Mouse (Mus musculus) G1E-ER4 (cell line): Measurements from ENCODE around the gene Pitx3. TPM values are rescaled to one million over a fixed set of nuclear protein-coding genes. Genes with fewer than 3 reads are reported as not detected.

Experiments
- GATA1 ChIP-seq: IDR thresholded peaks from one replicate; pipeline ENCODE4 v1.8.0; 2012; ENCODE audit warnings: low read length, inconsistent platforms
- polyA plus RNA-seq: library from polyadenylated mRNA; stranded (reverse); fragments of >175 nt; gene quantifications from 2 replicates; pipeline ENCODE4 v1.2.3, GENCODE M21; 2012

Pitx3 gene
- polyA plus RNA-seq, result not detected in 2 replicates

- TF ChIP-seq GATA1, result no peak
These were observed at the start of gene Pitx3 for GRCm38 (mm10) chr19:46147511-46148371. Gene Pitx3, minus strand, starts transcription at chr19:46148326.

GRCm38 (mm10) chr19:46187203-46187602 is 39.1 kb upstream of the Pitx3 start:
- TF ChIP-seq GATA1, result no peak

DNA sequence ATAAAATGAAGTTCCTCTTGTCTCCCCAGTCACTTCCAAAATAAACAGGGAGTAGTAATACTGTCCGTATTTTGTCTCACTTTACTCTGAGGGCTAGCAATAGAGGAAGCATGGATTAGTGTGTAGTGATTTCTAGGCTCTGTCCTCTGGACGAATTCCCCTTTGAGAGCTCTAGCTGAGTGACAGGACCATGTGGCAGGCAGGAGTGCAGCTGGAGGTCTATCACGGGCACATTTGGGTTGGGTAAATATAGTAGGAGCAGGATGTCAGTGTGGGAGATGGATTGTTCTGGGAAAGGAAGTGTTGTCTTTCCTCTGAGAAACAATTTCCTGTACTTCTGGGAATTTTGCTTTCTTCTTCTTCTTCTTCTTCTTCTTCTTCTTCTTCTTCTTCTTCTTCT is 38.5 kb upstream of the Pitx3 start:
- no peak for TF ChIP-seq GATA1

- no peak for TF ChIP-seq GATA1
These were observed 34.1 kb upstream of the Pitx3 start for GRCm38 (mm10) chr19:46182241-46182640.

GRCm38 (mm10) chr19:46180274-46180673 is 32.1 kb upstream of the Pitx3 start:
- no peak for TF ChIP-seq GATA1

GRCm38 (mm10) chr19:46177046-46177445 is 28.9 kb upstream of the Pitx3 start:
- TF ChIP-seq GATA1, result no peak

GRCm38 (mm10) chr19:46175173-46175572 is 27.0 kb upstream of the Pitx3 start:
- TF ChIP-seq GATA1, result no peak

DNA sequence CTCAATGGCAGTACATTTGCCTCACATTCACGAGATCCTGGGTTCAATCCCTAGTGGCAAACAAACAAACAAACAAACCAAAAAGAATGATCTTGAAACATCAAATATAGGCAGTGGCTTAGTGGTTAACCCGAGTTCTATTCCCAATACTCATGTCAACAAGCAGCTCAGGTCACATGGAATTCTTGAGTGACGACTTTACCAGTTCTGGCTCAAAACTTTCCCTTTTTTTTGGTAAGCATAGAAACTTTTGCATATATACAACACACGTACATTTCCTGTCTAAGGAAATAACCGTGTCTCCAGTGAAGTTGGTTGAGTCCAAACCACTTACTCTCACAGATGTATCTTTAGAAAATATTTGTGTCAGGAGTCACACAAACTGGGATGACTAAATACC is 24.4 kb upstream of the Pitx3 start:
- no peak for TF ChIP-seq GATA1

GRCm38 (mm10) chr19:46169913-46170312 is 21.8 kb upstream of the Pitx3 start:
- TF ChIP-seq GATA1, result no peak

DNA sequence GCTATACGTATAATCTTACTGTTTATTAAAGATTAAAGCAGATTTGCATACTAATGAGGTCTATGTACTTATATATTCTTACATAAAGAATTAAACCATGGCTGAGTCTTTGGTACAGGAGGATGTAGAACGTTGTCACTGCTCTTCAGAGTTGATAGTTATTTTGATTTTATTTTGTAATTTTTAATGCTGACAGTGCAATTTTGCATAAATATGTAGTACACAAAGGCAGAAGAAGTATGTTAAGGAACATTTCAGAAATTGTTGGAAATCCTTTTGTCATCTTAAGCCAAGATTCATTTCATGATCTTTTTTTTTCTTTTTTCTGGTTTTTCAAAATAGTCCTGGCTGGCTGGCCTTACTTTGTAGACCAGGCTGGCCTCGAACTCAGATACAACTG is 21.3 kb upstream of the Pitx3 start:
- no peak for TF ChIP-seq GATA1

- TF ChIP-seq GATA1, result no peak
These were observed 17.8 kb upstream of the Pitx3 start for GRCm38 (mm10) chr19:46165950-46166349.

DNA sequence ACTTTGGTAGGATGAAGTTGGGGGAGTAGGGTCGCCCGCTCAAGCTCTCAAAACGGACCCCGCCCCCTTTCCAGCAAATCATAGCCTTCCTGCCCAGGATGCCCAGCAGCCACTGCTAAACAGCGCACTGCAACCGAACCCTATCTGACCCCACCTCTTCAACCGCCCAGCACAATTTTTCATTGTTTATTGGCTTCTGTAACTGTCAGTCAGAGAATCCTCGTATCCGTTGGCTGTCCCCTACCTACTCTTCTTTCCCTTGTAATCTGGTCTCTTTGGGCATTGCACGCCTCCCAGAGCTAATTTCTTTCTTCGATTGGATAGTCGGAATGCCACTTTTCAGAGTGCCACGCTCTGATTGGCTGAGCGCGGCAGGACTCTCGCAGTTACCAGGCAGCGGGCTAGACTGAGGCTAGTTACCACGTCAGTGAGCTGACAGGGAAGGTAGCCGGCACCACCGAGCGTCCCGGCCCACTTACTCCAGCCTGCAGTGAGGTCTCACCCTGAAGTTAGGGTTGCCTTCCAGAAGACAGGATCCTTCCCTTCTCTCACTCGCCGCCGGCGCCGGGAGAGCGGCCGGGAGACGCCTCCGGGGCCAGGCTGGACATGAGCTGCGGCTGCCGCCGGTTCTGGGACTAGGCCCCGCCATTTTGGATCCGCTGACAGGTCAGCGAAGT is 4.1 kb upstream of the Pitx3 start, which contains the start of gene Gbf1:
Gene Gbf1 (plus strand): TSS at position 383 of the 677 bp plus-strand sequence.
- no peak for TF ChIP-seq GATA1

- TF ChIP-seq GATA1, result no peak
These were observed 965 bp upstream of the Pitx3 start for GRCm38 (mm10) chr19:46149091-46149490.

- no peak for TF ChIP-seq GATA1
These were observed 240 bp upstream of the Pitx3 start for GRCm38 (mm10) chr19:46148372-46148760.

DNA sequence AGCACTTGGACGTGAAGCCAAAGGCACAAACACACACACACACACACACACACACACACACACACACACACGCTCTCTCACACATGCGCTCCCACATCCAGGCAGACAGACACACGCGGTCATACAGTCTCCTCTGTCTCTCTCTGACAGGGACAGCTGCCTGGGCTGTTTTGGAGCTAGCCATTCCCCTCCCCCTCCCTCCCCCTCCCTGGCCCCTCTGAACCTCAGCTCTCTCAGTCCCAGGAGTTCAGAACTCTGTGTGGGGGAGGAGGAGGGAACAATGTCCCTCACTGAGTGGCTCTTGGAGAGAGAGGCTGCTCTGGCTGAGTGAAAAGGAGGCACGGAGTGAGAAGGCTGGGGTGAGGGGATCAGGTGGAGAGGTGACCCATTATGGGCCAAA is 7.0 kb downstream of the Pitx3 start:
- TF ChIP-seq GATA1, result no peak

DNA sequence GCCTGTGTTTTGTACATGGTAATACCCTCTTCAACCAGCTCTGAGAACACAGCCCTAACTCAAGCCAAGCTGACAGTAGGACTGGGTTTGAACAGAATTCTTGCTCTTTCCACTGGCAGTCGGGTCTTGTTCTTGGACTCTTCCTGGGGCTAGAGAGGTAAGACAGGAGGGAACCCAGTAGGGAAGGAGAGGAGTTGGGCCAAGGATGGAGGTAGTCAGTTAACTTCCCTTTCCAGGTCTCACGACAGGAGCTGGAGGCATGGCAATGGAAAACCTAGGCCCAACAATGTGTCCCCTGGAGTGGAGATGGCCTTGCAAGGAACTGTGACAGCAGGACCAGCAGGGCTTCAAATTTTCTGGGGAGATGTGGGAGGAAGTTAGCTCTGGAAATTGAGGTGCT is 7.8 kb downstream of the Pitx3 start:
- TF ChIP-seq GATA1, result no peak
